Mouse (Mus musculus): ENCODE measurements around the gene Nelfcd. TPM values are rescaled to one million over a fixed set of nuclear protein-coding genes. Genes with fewer than 3 reads are reported as not detected.

Nelfcd gene
- polyA plus RNA-seq, 1 experiment from 2014 or later, result 108 TPM

GRCm38 (mm10) chr2:174472818-174473549 is 57.4 kb downstream of the Nelfcd start, which contains the start of gene Prelid3b:
Gene Prelid3b, minus strand, starts transcription at chr2:174473081.
- 2% methylated on average over 50 of the region's 53 CpGs for WGBS
- Histone ChIP-seq H3K9me3 (replicated peaks; ENCODE audit: control insufficient read depth, low read length, poor library complexity, severe bottlenecking) (no peaks in the 10 kb centered on the region), H3K4me3 (ENCODE audit: low read depth, low read length) (peak within 1 kb of the TSS; percentile 83), H3K27me3 (ENCODE audit: control insufficient read depth, insufficient read depth, low read depth, low read length) (no peaks in the 10 kb centered on the region), H3K36me3 (ENCODE audit: control insufficient read depth, insufficient read depth, low read length) (no peaks in the 10 kb centered on the region), H3K4me1 (ENCODE audit: control insufficient read depth, insufficient read depth, low read length) (peaks cover 6% of the 10 kb centered on the region; the same call in 1 of the 2 replicates), H3K9ac (ENCODE audit: low read depth, low read length) (peak within 1 kb of the TSS; percentile 78), H3K4me2 (ENCODE audit: low read length) (peak within 1 kb of the TSS; percentile 82), H3K27ac (ENCODE audit: low read length) (no peak within 1 kb of the TSS; the same call in 1 of the 2 replicates)
- peak; percentile 99 for ATAC-seq

- H3K27me3 ChIP-seq (ENCODE audit: control insufficient read depth, insufficient read depth, low read depth, low read length), result no peaks in the 10 kb centered on the region
- no peak; the same call in 1 of the 2 replicates for ATAC-seq
- WGBS, result 83% methylated on average over 5 of the region's 5 CpGs
- H3K4me3 ChIP-seq (ENCODE audit: low read depth, low read length), result no peak overlapping the region
- peaks cover 6% of the 10 kb centered on the region; the same call in 1 of the 2 replicates for H3K4me1 ChIP-seq (ENCODE audit: control insufficient read depth, insufficient read depth, low read length)
- H3K9ac ChIP-seq (ENCODE audit: low read depth, low read length), result no peak overlapping the region
- H3K9me3 ChIP-seq (replicated peaks; ENCODE audit: control insufficient read depth, low read length, poor library complexity, severe bottlenecking), result no peaks in the 10 kb centered on the region
- H3K27ac ChIP-seq (ENCODE audit: low read length), result no peak overlapping the region
- H3K36me3 ChIP-seq (ENCODE audit: control insufficient read depth, insufficient read depth, low read length), result no peaks in the 10 kb centered on the region
- peak overlapping the region; percentile 82 for H3K4me2 ChIP-seq (ENCODE audit: low read length)
These were observed 57.9 kb downstream of the Nelfcd start for GRCm38 (mm10) chr2:174473550-174473927.

Other genes with a start within 250 kb of the Nelfcd start
- gene Gnas, start 131.5 kb upstream of the Nelfcd start, polyA plus RNA-seq (2015; fragmentation: Nextera tagmentation; extraction: Ambion mirVana), result 1,445 and 1,454 TPM in 2 replicates
- gene Gm20721, start 69.1 kb upstream of the Nelfcd start, polyA plus RNA-seq (2015; fragmentation: Nextera tagmentation; extraction: Ambion mirVana), result 11.1 and 15.0 TPM in 2 replicates
- gene Ctsz, start 23.2 kb downstream of the Nelfcd start, polyA plus RNA-seq (2015; fragmentation: Nextera tagmentation; extraction: Ambion mirVana), result 54.8 and 63.3 TPM in 2 replicates
- 0.43 and 0.48 TPM in 2 replicates for gene Tubb1, start 34.9 kb downstream of the Nelfcd start, polyA plus RNA-seq (2015; fragmentation: Nextera tagmentation; extraction: Ambion mirVana)
- gene Atp5e, start 48.3 kb downstream of the Nelfcd start, polyA plus RNA-seq (2015; fragmentation: Nextera tagmentation; extraction: Ambion mirVana), result 681 and 687 TPM in 2 replicates
- gene Prelid3b, start 57.3 kb downstream of the Nelfcd start, polyA plus RNA-seq (2015; fragmentation: Nextera tagmentation; extraction: Ambion mirVana), result 109 and 110 TPM in 2 replicates
- gene Zfp831, start 227.7 kb downstream of the Nelfcd start, polyA plus RNA-seq (2015; fragmentation: Nextera tagmentation; extraction: Ambion mirVana), result not detected in 2 replicates